Mouse (Mus musculus) ES-Bruce4 (cell line): ENCODE measurements around the gene Slc4a7. TPM values are rescaled to one million over a fixed set of nuclear protein-coding genes. Genes with fewer than 3 reads are reported as not detected.

ENCODE experiments used
- H3K27ac ChIP-seq: 2 replicates; pipeline ENCODE4 v1.5.1; 2012; ENCODE audit warnings: low read length, inconsistent platforms; ENCODE audit not compliant: insufficient read depth
- H3K27me3 ChIP-seq: 2 replicates; pipeline ENCODE4 v1.6.1; 2012; ENCODE audit warnings: mild to moderate bottlenecking, low read length, inconsistent platforms; ENCODE audit not compliant: control insufficient read depth, poor library complexity, insufficient read depth, severe bottlenecking
- H3K36me3 ChIP-seq: 2 replicates; pipeline ENCODE4 v1.6.1; 2012; ENCODE audit warnings: inconsistent platforms, mild to moderate bottlenecking, low read length, moderate library complexity; ENCODE audit not compliant: control insufficient read depth, poor library complexity, insufficient read depth, severe bottlenecking
- H3K4me1 ChIP-seq: one replicate; pipeline ENCODE4 v1.8.1; 2011; ENCODE audit warnings: low read length; ENCODE audit not compliant: control insufficient read depth, insufficient read depth
- H3K4me3 ChIP-seq: 2 replicates; pipeline ENCODE4 v1.5.1; 2011; ENCODE audit warnings: low read depth, mild to moderate bottlenecking, low read length
- H3K9ac ChIP-seq: 2 replicates; pipeline ENCODE4 v1.6.1; 2012; ENCODE audit warnings: low read depth, mild to moderate bottlenecking, inconsistent platforms; ENCODE audit not compliant: poor library complexity, severe bottlenecking
- H3K9me3 ChIP-seq: replicated peaks from 2 replicates; pipeline ENCODE4 v1.6.1; 2012; ENCODE audit warnings: mild to moderate bottlenecking, low read length, inconsistent platforms; ENCODE audit not compliant: control insufficient read depth, poor library complexity, insufficient read depth, severe bottlenecking
- CTCF ChIP-seq: IDR thresholded peaks from one replicate; pipeline ENCODE4 v1.8.1; 2011; ENCODE audit warnings: low read depth, low read length
- EP300 ChIP-seq: IDR thresholded peaks from 2 replicates; pipeline ENCODE4 v1.6.1; 2011; ENCODE audit warnings: low read depth, low read length; ENCODE audit not compliant: insufficient read depth
- POLR2A ChIP-seq: IDR thresholded peaks from one replicate; pipeline ENCODE4 v1.8.1; 2011; ENCODE audit warnings: low read length; ENCODE audit not compliant: insufficient read depth
- polyA plus RNA-seq: library from polyadenylated mRNA; stranded (reverse); fragments of >200 nt; gene quantifications from 2 replicates; pipeline ENCODE4 v1.2.4, GENCODE M21; 2011; ENCODE audit warnings: low read depth; ENCODE audit not compliant: missing spikeins, insufficient read depth, insufficient read length

Gene Slc4a7
- 81.0 and 81.1 TPM in 2 replicates for polyA plus RNA-seq

GRCm38 (mm10) chr14:14701710-14702329 lies at the start of gene Slc4a7:
Slc4a7 (plus strand) TSS chr14:14702279.
- Histone ChIP-seq H3K4me1 (no peaks in the 10 kb centered on the region), H3K9me3 (no peaks in the 10 kb centered on the region), H3K36me3 (no peaks in the 10 kb centered on the region), H3K27ac (peak within 1 kb of the TSS; percentile 74), H3K4me3 (peak within 1 kb of the TSS; percentile 81), H3K27me3 (no peaks in the 10 kb centered on the region), H3K9ac (peak within 1 kb of the TSS; percentile 99)
- TF ChIP-seq EP300 (no peak), POLR2A (no peak), CTCF (no peak)

- Histone ChIP-seq H3K9me3 (peaks cover 21% of the 10 kb centered on the region), H3K27ac (no peak overlapping the region), H3K36me3 (peaks cover 13% of the 10 kb centered on the region), H3K4me1 (no peaks in the 10 kb centered on the region), H3K27me3 (no peaks in the 10 kb centered on the region), H3K4me3 (no peak overlapping the region), H3K9ac (no peak overlapping the region)
- TF ChIP-seq EP300 (no peak), POLR2A (no peak), CTCF (no peak)
Observed at GRCm38 (mm10) chr14:14670597-14670996, 31.5 kb upstream of the Slc4a7 start.

GRCm38 (mm10) chr14:14681611-14682010 lies 20.5 kb upstream of the Slc4a7 start:
- Histone ChIP-seq H3K4me1 (no peaks in the 10 kb centered on the region), H3K36me3 (no peaks in the 10 kb centered on the region), H3K27ac (no peak overlapping the region), H3K9me3 (no peaks in the 10 kb centered on the region), H3K9ac (no peak overlapping the region), H3K4me3 (no peak overlapping the region), H3K27me3 (no peaks in the 10 kb centered on the region)
- no peak for TF ChIP-seq CTCF
- no peak for TF ChIP-seq EP300

- Histone ChIP-seq H3K4me3 (no peak overlapping the region), H3K27me3 (no peaks in the 10 kb centered on the region), H3K4me1 (no peaks in the 10 kb centered on the region), H3K36me3 (no peaks in the 10 kb centered on the region), H3K27ac (no peak overlapping the region), H3K9me3 (no peaks in the 10 kb centered on the region), H3K9ac (no peak overlapping the region)
- TF ChIP-seq EP300 (no peak), POLR2A (no peak), CTCF (no peak)
Observed at GRCm38 (mm10) chr14:14684771-14685170, 17.3 kb upstream of the Slc4a7 start.

GRCm38 (mm10) chr14:14686101-14686551 lies 16.0 kb upstream of the Slc4a7 start:
- no peaks in the 10 kb centered on the region; the same call in 1 of the 2 replicates for H3K27me3 ChIP-seq
- no peaks in the 10 kb centered on the region for H3K36me3 ChIP-seq
- no peak overlapping the region for H3K4me3 ChIP-seq
- no peaks in the 10 kb centered on the region for H3K9me3 ChIP-seq
- no peaks in the 10 kb centered on the region for H3K4me1 ChIP-seq
- no peak overlapping the region for H3K9ac ChIP-seq
- H3K27ac ChIP-seq = no peak overlapping the region
- TF ChIP-seq CTCF (no peak), POLR2A (no peak), EP300 (no peak)

- no peak for TF ChIP-seq CTCF
- no peak for TF ChIP-seq EP300
- TF ChIP-seq POLR2A = no peak
- no peak overlapping the region for H3K27ac ChIP-seq
- H3K4me1 ChIP-seq = no peaks in the 10 kb centered on the region
- H3K9ac ChIP-seq = no peak overlapping the region
- no peaks in the 10 kb centered on the region for H3K9me3 ChIP-seq
- no peaks in the 10 kb centered on the region for H3K36me3 ChIP-seq
- H3K27me3 ChIP-seq = no peaks in the 10 kb centered on the region; the same call in 1 of the 2 replicates
- H3K4me3 ChIP-seq = no peak overlapping the region
Observed at GRCm38 (mm10) chr14:14687258-14687890, 14.7 kb upstream of the Slc4a7 start.
